Mouse (Mus musculus) ovary, postnatal 36 days (tissue): Measurements from ENCODE around the gene Cse1l.

Source experiments
- DNase-seq: peaks from one replicate; pipeline ENCODE4 v3.0.0; 2022; ENCODE audit warnings: low spot score, mixed read lengths

Cse1l gene

DNA sequence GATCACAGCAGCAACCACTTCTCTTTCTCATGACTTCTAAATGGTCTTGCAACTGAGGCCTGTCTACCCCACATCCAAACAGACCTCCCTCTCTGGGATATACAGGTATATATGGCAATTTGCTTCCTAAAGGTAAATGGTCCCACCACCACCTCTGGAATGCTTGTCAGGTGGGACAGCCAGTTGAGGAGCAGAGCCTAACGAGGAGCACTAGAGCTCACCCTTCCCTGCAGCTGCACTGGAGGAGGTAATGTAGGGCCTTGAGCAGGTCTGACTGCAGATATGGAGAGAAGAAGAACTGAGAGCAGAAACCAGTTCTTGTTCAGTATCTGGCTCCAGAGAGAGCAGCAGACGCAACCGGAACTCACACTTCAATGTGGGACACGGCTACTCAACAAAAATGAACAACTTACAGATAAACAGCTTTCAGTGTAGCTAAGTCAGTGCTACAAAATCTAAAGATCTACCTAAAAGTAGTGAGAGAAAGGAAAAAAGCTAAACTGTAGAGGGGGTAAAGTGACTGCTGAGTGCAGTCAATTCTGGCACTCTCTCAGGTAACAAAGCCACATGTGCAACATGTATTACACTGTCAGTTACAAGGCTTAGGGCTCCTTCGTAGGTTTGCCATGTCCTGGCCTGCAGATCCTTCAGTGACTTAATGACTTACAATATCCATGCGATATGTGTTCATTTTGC, 68.5 kb downstream of the Cse1l start:
- no peak for DNase-seq

DNA sequence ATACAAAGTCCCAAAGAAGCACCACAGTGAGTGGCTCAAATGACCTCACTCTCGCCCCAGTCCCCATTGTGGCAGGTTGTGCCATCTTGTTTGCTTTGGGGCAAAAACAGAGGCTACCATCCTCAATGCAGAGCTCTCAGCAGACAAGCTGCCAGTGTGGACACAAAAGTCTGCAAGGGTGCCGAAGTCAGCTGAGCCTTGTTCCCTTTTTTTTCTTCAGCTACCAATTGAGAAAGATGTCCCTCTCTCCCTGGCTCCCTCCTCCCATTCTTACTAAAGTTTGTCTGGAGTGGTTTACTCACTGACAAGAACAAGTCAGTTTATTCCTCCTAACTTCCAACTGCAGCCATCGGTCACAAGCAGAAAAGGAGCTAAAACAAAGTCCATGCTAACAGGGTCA, 70.5 kb downstream of the Cse1l start:
- no peak for DNase-seq

DNA sequence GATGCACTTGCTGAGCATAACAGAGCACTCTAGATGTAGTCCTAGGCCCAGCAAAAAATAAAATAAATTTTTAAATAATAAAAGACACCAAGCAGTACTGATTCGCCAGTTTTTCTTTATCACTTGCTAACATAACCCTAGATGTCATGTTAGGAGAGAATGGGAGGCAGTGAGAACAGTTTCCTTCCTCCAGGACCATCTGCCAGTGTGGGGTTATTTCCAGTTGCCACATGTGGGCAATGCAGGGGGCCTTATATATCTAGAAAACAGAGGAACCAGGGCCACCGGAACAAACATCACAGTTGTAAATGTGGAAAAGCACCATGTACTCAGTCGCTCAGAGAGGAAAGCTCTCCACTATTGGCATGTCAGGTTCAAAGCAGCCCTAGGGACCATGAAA, 71.7 kb downstream of the Cse1l start:
- no peak for DNase-seq

DNA sequence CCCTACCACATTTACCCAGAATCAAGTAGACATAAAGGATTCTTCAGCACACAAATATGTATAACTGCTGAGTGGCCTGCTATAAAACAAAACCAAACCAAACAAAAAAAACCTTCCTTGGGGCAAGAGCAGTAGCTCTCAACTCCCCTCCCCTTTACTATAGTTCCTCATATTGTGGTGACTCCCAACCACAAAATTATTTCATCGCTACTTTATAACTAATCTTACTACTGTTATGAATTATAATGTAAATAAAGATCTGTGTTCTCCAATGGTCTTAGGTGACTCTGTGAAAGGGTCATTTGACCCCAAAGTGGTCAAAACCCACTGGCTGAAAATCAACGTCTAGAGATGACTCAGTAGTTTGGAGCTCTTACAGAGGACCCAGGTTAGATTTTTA, 74.3 kb downstream of the Cse1l start:
- DNase-seq = no peak

DNA sequence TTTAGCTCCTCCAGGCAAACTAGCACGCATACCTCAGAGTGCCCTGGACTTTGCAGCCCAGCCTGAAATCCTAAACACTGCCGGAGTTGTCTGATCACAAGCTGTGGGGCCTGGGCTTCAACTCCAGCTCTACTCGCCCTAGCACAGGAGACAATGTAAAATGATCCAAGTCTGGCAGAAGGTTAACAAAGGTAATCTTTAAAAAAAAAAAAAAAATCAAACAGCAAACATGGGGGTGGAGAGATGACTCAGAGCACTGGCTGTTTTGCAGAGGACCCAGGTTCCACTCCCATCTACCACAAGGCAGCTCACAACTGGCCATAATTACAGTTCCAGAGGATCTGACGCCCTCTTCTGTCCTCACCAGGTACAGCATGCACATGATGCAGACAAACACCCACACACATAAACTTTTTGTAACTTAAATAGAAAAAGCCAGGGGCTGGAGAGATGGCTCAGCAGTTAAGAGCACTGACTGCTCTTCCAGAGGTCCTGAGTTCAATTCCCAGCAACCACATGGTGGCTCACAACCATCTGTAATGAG, 77.6 kb downstream of the Cse1l start:
- no peak for DNase-seq

DNA sequence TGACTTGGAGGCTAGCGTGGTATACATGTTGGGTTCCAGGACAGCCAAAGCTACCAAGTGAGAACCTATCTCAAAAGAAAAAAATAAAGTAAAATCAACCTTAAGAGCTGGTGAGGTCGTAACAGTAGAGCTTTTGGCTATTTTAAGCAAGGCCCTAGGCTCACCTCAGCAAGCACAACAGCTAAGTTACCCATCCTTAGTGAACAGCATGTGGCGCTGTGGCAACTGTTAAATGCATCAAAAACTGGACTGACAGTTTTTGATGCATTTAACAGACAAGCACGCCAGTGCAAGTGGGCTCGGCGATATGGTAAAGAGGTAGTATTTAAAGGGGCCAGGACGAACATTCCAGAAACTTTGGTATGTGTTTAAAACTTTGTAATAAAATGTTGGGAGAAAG, 85.0 kb downstream of the Cse1l start:
- no peak for DNase-seq

DNA sequence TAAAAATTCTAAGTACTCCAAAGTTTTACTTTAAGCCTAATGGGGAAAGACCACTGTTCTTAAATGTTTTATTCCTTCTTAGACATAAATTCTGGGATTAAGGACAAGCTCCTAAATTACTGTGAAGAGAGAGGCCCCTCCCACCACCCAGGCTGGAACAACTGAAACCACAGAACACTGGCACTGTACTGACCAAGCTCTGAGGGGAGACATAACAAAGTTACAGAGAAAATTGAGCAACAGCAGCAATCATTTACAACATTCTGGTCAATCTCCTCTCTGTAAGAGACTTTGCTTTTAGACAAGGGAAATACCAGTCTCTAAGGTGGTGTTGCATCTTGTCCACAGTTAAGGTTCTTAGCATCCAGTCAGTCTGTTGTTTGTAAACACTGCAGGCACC, 86.1 kb downstream of the Cse1l start:
- no peak for DNase-seq

DNA sequence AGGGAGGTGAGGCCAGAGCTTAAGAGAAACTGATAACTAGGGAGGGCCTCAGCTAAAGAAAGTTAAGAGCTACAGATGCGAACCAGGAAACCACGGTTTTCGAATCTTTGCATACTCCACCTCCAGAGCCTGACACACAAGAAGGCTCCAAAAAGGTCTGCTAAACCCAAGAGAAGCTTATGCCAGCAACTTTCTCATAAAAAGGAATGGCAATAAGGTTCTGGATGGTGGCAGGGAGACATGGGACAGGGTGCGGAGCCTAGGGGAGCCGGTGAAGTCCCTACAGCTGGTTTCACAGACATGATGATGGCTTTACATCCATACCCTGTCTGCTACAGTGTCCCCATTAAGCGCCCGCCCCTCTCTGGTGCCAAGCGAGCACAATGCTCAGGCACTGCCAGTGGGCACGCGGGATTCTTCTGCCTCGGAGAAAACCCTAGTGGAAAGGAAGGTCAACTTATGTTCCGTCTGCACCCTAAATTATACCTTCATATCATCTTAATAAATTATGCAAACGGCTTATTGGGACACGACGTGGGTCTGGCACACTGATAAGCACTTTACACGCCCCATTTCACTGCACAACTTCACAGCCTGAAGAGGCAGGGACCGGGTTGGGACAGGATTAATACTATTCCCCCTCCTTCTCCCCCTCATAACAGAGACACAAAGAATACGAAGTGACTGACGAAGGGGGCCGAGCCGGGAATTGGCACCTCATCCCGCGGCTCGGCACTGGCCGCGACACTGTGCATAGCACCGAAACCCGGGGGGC, 89.4 kb downstream of the Cse1l start:
- peak; percentile 13 for DNase-seq
